Mouse (Mus musculus): ENCODE results near the gene Fras1.

GRCm38 (mm10) chr5:96608036-96608435, 234.3 kb downstream of the Fras1 start:
- TF ChIP-seq GATA1 (IDR thresholded peaks at IDR 0.05; ENCODE audit: borderline replicate concordance, low read length) (no peak), CTCF (IDR thresholded peaks at IDR 0.05; ENCODE audit: low read depth, low read length) (no peak)

Measured in G1E (cell line).